Mouse (Mus musculus) CH12.LX (cell line): ENCODE results near the gene Slc24a3. TPM values are rescaled to one million over a fixed set of nuclear protein-coding genes. Genes with fewer than 3 reads are reported as not detected.

ENCODE experiments used
- DNase-seq: peaks from one replicate; pipeline ENCODE4 v3.0.0-alpha.2; 2013; ENCODE audit errors: extremely low read depth
- H3K27ac ChIP-seq: 2 replicates; pipeline ENCODE4 v1.5.1; 2012; ENCODE audit warnings: low read depth, mild to moderate bottlenecking, control low read depth, moderate library complexity; ENCODE audit not compliant: insufficient read depth
- H3K27me3 ChIP-seq: replicated peaks from 2 replicates; pipeline ENCODE3; 2012; ENCODE audit warnings: inconsistent platforms
- H3K36me3 ChIP-seq, 2 experiments: replicated peaks in 1 of 2; 2 replicates each; pipeline versions ENCODE3 to v1.6.1; 2012; ENCODE audit warnings: inconsistent platforms in 1 of 2, low read length in 1 of 2, mild to moderate bottlenecking in 1 of 2, mixed read lengths in 1 of 2, moderate library complexity in 1 of 2; ENCODE audit not compliant: control insufficient read depth in 1 of 2, insufficient read depth in 1 of 2
- H3K4me1 ChIP-seq, 2 experiments: 2 replicates each; pipeline ENCODE4 v1.6.1; 2012; ENCODE audit warnings: inconsistent platforms in 1 of 2, moderate library complexity in 1 of 2; ENCODE audit not compliant: insufficient read depth in 2 of 2, control insufficient read depth in 1 of 2
- H3K4me2 ChIP-seq: 2 replicates; pipeline ENCODE4 v1.6.1; 2012; ENCODE audit warnings: low read depth, mild to moderate bottlenecking, control low read depth; ENCODE audit not compliant: poor library complexity, insufficient read depth, severe bottlenecking
- H3K4me3 ChIP-seq, 3 experiments: fragments of 150-350 bp in 1 of 3; sonication (generic) in 1 of 3; replicated peaks in 1 of 3; 2 replicates each; pipeline versions ENCODE3 to v1.5.1; 2011 to 2012; ENCODE audit warnings: low read depth in 2 of 3, low read length in 2 of 3, mild to moderate bottlenecking in 2 of 3, moderate library complexity in 2 of 3, control low read depth in 1 of 3, improper control_type of control experiment in 1 of 3, inconsistent platforms in 1 of 3, mixed read lengths in 1 of 3; ENCODE audit not compliant: poor library complexity in 1 of 3
- H3K79me2 ChIP-seq: replicated peaks from 2 replicates; pipeline ENCODE4 v1.6.1; 2012; ENCODE audit warnings: mild to moderate bottlenecking, moderate library complexity; ENCODE audit not compliant: control insufficient read depth, poor library complexity, insufficient read depth, severe bottlenecking; ENCODE audit errors: extremely low read depth
- H3K9ac ChIP-seq: 2 replicates; pipeline ENCODE4 v1.6.1; 2012; ENCODE audit warnings: low read depth, mild to moderate bottlenecking, control low read depth, moderate library complexity; ENCODE audit not compliant: insufficient read depth
- H3K9me3 ChIP-seq: replicated peaks from 2 replicates; pipeline ENCODE3; 2012; ENCODE audit warnings: low read length, inconsistent platforms, mixed read lengths
- E2F4 ChIP-seq: IDR thresholded peaks from 2 replicates; pipeline ENCODE4 v1.6.1; 2011; ENCODE audit warnings: low read depth, low read length, improper control_type of control experiment; ENCODE audit not compliant: insufficient replicate concordance
- ETS1 ChIP-seq: conservative IDR thresholded peaks from 2 replicates; pipeline ENCODE4 v1.6.1; 2012; ENCODE audit warnings: low read depth, mild to moderate bottlenecking, inconsistent platforms, low read length, improper control_type of control experiment, moderate library complexity
- GABPA ChIP-seq: IDR thresholded peaks from 2 replicates; pipeline ENCODE4 v1.6.1; 2012; ENCODE audit warnings: low read depth, low read length, improper control_type of control experiment, inconsistent platforms; ENCODE audit not compliant: insufficient replicate concordance
- HCFC1 ChIP-seq: IDR thresholded peaks from 2 replicates; pipeline ENCODE4 v1.6.1; 2012; ENCODE audit warnings: low read depth, mild to moderate bottlenecking, inconsistent platforms, low read length, improper control_type of control experiment
- IRF4 ChIP-seq: IDR thresholded peaks from 2 replicates; pipeline ENCODE4 v1.6.1; 2014; ENCODE audit warnings: low read depth, mild to moderate bottlenecking, inconsistent platforms, low read length, improper control_type of control experiment
- JUN ChIP-seq: IDR thresholded peaks from 2 replicates; pipeline ENCODE4 v1.6.1; 2011; ENCODE audit warnings: low read depth, mild to moderate bottlenecking, low read length, improper control_type of control experiment, moderate library complexity; ENCODE audit not compliant: insufficient read depth
- JUND ChIP-seq: conservative IDR thresholded peaks from 2 replicates; pipeline ENCODE4 v1.6.1; 2011; ENCODE audit warnings: low read depth, low read length, improper control_type of control experiment
- KAT2A ChIP-seq: IDR thresholded peaks from 2 replicates; pipeline ENCODE4 v1.6.1; 2012; ENCODE audit warnings: low read length, improper control_type of control experiment, inconsistent platforms; ENCODE audit not compliant: insufficient replicate concordance
- MAZ ChIP-seq: IDR thresholded peaks from 2 replicates; pipeline ENCODE4 v1.6.1; 2012; ENCODE audit warnings: low read depth, mild to moderate bottlenecking, inconsistent platforms, low read length, improper control_type of control experiment, moderate library complexity
- MEF2A ChIP-seq: IDR thresholded peaks from 2 replicates; pipeline ENCODE4 v1.6.1; 2014; ENCODE audit warnings: low read depth, mild to moderate bottlenecking, inconsistent platforms, low read length, improper control_type of control experiment, borderline replicate concordance
- MXI1 ChIP-seq: IDR thresholded peaks from 2 replicates; pipeline ENCODE4 v1.6.1; 2011; ENCODE audit warnings: mild to moderate bottlenecking, low read depth, low read length, improper control_type of control experiment
- NELFE ChIP-seq: IDR thresholded peaks from 2 replicates; pipeline ENCODE4 v1.6.1; 2011; ENCODE audit warnings: low read depth, low read length, improper control_type of control experiment
- NRF1 ChIP-seq: IDR thresholded peaks from 2 replicates; pipeline ENCODE4 v1.6.1; 2014; ENCODE audit warnings: low read depth, mild to moderate bottlenecking, inconsistent platforms, low read length, improper control_type of control experiment, moderate library complexity
- POLR2A ChIP-seq: IDR thresholded peaks from 2 replicates; pipeline ENCODE4 v1.6.1; 2011; ENCODE audit warnings: low read depth, mild to moderate bottlenecking, improper control_type of control experiment, low read length
- RAD21 ChIP-seq: IDR thresholded peaks from 2 replicates; pipeline ENCODE4 v1.6.1; 2011; ENCODE audit warnings: low read depth, mild to moderate bottlenecking, low read length, improper control_type of control experiment, moderate library complexity
- SMC3 ChIP-seq: IDR thresholded peaks from 2 replicates; pipeline ENCODE4 v1.6.1; 2011; ENCODE audit warnings: low read depth, low read length, improper control_type of control experiment
- UBTF ChIP-seq: IDR thresholded peaks from 2 replicates; pipeline ENCODE4 v1.6.1; 2012; ENCODE audit warnings: low read depth, mild to moderate bottlenecking, inconsistent platforms, low read length, improper control_type of control experiment, moderate library complexity
- USF2 ChIP-seq: conservative IDR thresholded peaks from 2 replicates; pipeline ENCODE4 v1.6.1; 2011; ENCODE audit warnings: low read depth, low read length, improper control_type of control experiment
- ZC3H11A ChIP-seq: IDR thresholded peaks from 2 replicates; pipeline ENCODE4 v1.6.1; 2012; ENCODE audit warnings: low read depth, mild to moderate bottlenecking, inconsistent platforms, low read length, improper control_type of control experiment
- ZKSCAN1 ChIP-seq: IDR thresholded peaks from 2 replicates; pipeline ENCODE4 v1.6.1; 2012; ENCODE audit warnings: low read depth, inconsistent platforms, low read length, improper control_type of control experiment, borderline replicate concordance
- ZNF384 ChIP-seq: IDR thresholded peaks from 2 replicates; pipeline ENCODE4 v1.6.1; 2012; ENCODE audit warnings: low read depth, low read length, improper control_type of control experiment, inconsistent platforms
- dilution Hi-C: fragments of 300-500 bp; cut with MboI; formaldehyde crosslinking; loops from 2 replicates; pipeline ENCODE4 v1.14.3; 2020; ENCODE audit warnings: low sequenced_read_pairs; ENCODE audit not compliant: extremely low pct_unique_long_range_greater_than_20kb, extremely low pct_ligation_motif_present
- in situ Hi-C: fragments of 300-500 bp; cut with MboI; formaldehyde crosslinking; loops from 3 replicates; pipeline ENCODE4 v1.14.3; 2019; ENCODE audit warnings: low sequenced_read_pairs, low pct_ligation_motif_present, low pct_unique_long_range_greater_than_20kb, mixed read lengths
- polyA plus RNA-seq: library from polyadenylated mRNA; unstranded; fragments of >175 nt; gene quantifications from 2 replicates; pipeline ENCODE4 v1.2.1, GENCODE M21; 2012; ENCODE audit warnings: low read depth; ENCODE audit not compliant: insufficient read length
- total RNA-seq, 2 experiments: library from RNA; depleted of rRNA; stranded (reverse); fragments of 300-350 nt in 1 of 2; fragments of >200 nt in 1 of 2; gene quantifications; 2 replicates each; pipeline ENCODE4 v1.2.3; 2012 to 2014

Slc24a3 gene
- total and polyA plus RNA-seq, 3 experiments: not detected

- Histone ChIP-seq H3K4me1 (no peaks in the 10 kb centered on the region), H3K27me3 (no peaks in the 10 kb centered on the region), H3K36me3 (no peaks in the 10 kb centered on the region), H3K9me3 (no peaks in the 10 kb centered on the region), H3K79me2 (no peaks in the 10 kb centered on the region), H3K27ac (no peak overlapping the region), H3K4me3 (no peak overlapping the region), H3K4me2 (no peak overlapping the region), H3K9ac (no peak overlapping the region)
- in situ Hi-C loops (no loop called here), dilution Hi-C loops (no loop called here)
- TF ChIP-seq MXI1 (no peak), IRF4 (no peak), KAT2A (no peak), ZKSCAN1 (no peak), JUN (no peak), RAD21 (no peak), USF2 (no peak), ZC3H11A (no peak), SMC3 (no peak), E2F4 (no peak), GABPA (no peak), NRF1 (no peak), UBTF (no peak), JUND (no peak), MAZ (no peak), NELFE (no peak), POLR2A (no peak), MEF2A (no peak)
- no peak for DNase-seq
Measured at GRCm38 (mm10) chr2:145656121-145656520, 488.6 kb downstream of the Slc24a3 start.

- Histone ChIP-seq H3K27me3 (no peaks in the 10 kb centered on the region), H3K9me3 (no peaks in the 10 kb centered on the region), H3K36me3 (no peaks in the 10 kb centered on the region), H3K4me2 (no peak overlapping the region), H3K79me2 (no peaks in the 10 kb centered on the region), H3K27ac (no peak overlapping the region), H3K4me1 (no peaks in the 10 kb centered on the region), H3K4me3 (no peak overlapping the region), H3K9ac (no peak overlapping the region)
- TF ChIP-seq ETS1 (no peak), ZNF384 (no peak), MXI1 (no peak), HCFC1 (no peak)
- in situ Hi-C loops: no loop called here
- DNase-seq: no peak
- dilution Hi-C loops: no loop called here
Measured at GRCm38 (mm10) chr2:145656716-145657115, 489.2 kb downstream of the Slc24a3 start.
